Mouse (Mus musculus): ENCODE measurements around the gene Gpr83.

- TF ChIP-seq GATA1 (IDR thresholded peaks at IDR 0.05; ENCODE audit: borderline replicate concordance, low read length) (no peak), FLI1 (IDR thresholded peaks at IDR 0.05; ENCODE audit: low read length) (no peak)
These were observed 15.9 kb downstream of the Gpr83 start for GRCm38 (mm10) chr9:14875743-14876507.
